Mouse (Mus musculus): Measurements from ENCODE around the gene Kank4. TPM values are rescaled to one million over a fixed set of nuclear protein-coding genes. Genes with fewer than 3 reads are reported as not detected.
"Not testable (repeated sequence)": the region's sequence is repeated elsewhere in the genome, so short reads cannot be mapped to it uniquely, and the experiment has no call there.

Kank4 gene
- total RNA-seq, 2 experiments from 2014 or later, result 2.4 to 2.5 TPM

- intact Hi-C loops (cut with DNase I), result no loop called here
- no peak for DNase-seq (ENCODE audit: extremely low spot score in 1 of 2, low spot score in 2 of 2)
These were observed 88.6 kb downstream of the Kank4 start for GRCm38 (mm10) chr4:98728716-98729115.

GRCm38 (mm10) chr4:98727959-98728347, 89.4 kb downstream of the Kank4 start:
- intact Hi-C loops (cut with DNase I), result no loop called here

GRCm38 (mm10) chr4:98727295-98727958, 89.9 kb downstream of the Kank4 start:
- intact Hi-C loops (cut with DNase I), result no loop called here
- no peak for DNase-seq (ENCODE audit: extremely low spot score in 1 of 2, low spot score in 2 of 2)

More at GRCm38 (mm10) chr4:98727959-98728347, 89.4 kb downstream of the Kank4 start:
- no peak for DNase-seq (ENCODE audit: extremely low spot score in 1 of 2, low spot score in 2 of 2)

DNA sequence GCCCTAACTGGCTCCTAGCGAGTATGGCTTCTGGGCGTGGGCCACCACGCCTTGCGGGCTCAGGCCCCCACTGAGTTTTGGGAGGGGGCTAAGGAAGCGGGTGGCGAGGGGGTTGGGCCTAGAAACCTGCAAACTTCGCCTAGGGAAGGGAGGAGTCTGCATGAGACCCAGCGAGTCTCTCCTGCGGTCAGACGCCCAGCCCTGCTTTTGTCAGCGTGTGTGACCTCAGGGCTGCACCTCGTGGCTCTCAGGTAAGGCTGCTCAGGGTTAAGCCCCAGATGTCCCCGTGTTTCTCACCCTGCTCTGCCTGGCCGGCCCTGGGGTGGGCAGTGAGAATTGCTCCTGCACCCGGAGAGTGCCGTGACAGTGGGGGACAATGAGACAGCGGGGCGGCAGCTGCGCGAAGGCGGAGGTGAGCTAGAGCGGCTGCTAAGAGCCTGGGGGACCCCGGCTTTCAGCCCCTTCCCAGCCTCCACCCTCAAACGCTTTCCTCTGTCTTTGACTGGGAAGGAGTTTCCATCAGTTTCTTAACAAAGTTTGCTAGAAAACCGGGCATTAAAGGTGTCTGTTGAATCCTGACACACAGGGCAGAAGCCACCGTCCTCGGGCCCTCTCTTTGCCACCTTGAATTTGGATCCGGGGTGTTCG, 90.6 kb downstream of the Kank4 start, which contains the start of gene L1td1:
L1td1 (plus strand) TSS at position 145 of the 648 bp plus-strand sequence.
- DNase-seq (ENCODE audit: extremely low spot score in 1 of 2, low spot score in 2 of 2), result no peak
- intact Hi-C loops (cut with DNase I), result no loop called here

GRCm38 (mm10) chr4:98725439-98725838, 91.9 kb downstream of the Kank4 start:
- intact Hi-C loops (cut with DNase I), result no loop called here
- DNase-seq (ENCODE audit: extremely low spot score in 1 of 2, low spot score in 2 of 2), result no peak

DNA sequence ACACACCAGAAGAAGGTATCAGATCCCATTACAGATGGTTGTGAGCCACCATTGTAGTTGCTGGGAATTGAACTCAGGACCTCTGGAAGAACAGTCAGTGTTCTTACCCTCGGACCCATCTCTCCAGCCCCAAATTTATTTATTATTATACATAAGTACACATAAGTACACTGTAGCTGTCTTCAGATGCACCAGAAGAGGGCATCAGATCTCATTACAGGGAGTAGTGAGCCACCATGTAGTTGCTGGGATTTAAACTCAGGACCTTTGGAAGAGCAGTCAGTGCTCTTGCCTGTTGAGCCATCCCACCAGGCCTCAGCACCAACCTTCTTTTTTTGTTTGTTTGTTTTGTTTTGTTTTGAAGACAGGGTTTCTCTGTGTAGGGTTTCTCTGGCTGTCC, 92.7 kb downstream of the Kank4 start:
- DNase-seq (ENCODE audit: extremely low spot score in 1 of 2, low spot score in 2 of 2); intact Hi-C loops (cut with DNase I): not testable (repeated sequence)

DNA sequence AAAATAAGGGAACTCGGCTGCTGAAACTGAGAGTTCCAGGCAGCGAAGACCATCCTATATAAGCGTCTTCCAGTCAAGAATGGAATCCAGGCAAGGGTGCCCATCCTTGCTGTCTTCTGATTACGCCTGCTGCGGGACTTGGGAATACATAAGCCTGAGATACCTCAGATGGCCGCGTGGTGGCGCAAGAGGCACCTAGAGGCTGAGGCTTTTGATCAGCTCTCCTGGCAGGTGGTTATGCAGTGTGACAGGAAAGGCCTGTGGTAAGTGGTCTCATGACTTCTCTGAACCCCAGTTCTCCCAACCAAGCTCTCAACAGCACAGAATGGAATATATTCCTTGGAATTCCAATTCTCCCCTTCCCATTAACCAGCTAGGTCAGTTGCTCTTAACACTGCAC, 94.9 kb downstream of the Kank4 start:
- intact Hi-C loops (cut with DNase I), result no loop called here
- DNase-seq (ENCODE audit: extremely low spot score in 1 of 2, low spot score in 2 of 2), result peak; percentile 27 to 60

- DNase-seq (ENCODE audit: extremely low spot score in 1 of 2, low spot score in 2 of 2), result no peak
- intact Hi-C loops (cut with DNase I), result no loop called here
These were observed 98.8 kb downstream of the Kank4 start for GRCm38 (mm10) chr4:98718547-98718917.

- intact Hi-C loops (cut with DNase I), result no loop called here
- DNase-seq (ENCODE audit: extremely low spot score in 1 of 2, low spot score in 2 of 2), result no peak
These were observed 99.4 kb downstream of the Kank4 start for GRCm38 (mm10) chr4:98717735-98718546.

DNA sequence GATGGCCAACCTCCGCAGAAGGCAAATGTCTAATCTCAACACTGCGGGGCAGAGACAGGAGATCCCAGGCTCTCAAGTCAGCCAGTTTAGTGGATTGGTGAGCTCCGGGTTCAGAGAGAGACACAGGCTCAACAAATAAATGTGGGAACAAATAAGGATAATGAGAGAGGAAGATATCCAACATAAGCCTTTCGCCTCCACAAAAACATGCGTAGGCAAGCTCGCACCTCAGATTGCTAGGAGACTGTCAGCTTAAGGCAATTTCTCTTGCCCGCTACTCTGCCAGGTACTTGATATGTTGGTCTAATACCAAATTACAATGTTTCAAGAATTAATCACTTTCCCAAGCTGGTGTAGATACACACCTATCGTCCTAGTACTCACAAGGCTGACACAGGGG, 106.4 kb downstream of the Kank4 start:
- no peak for DNase-seq (ENCODE audit: extremely low spot score in 1 of 2, low spot score in 2 of 2)
- intact Hi-C loops (cut with DNase I), result no loop called here

Other genes with a start within 250 kb of the Kank4 start
- gene L1td1, start 90.8 kb downstream of the Kank4 start, total RNA-seq (2021), result not detected
- gene I0C0044D17Rik, start 6.3 kb upstream of the Kank4 start, total RNA-seq (2021), result not detected
- gene Usp1, start 106.3 kb upstream of the Kank4 start, total RNA-seq (2021), result 10 to 100 TPM; 14.6 to 14.7 TPM
- not detected for gene Angptl3, start 213.4 kb upstream of the Kank4 start, total RNA-seq (2021)